Mouse (Mus musculus) neural tube, embryonic 12.5 days (tissue): ENCODE data around the gene Samd5. TPM values are rescaled to one million over a fixed set of nuclear protein-coding genes. Genes with fewer than 3 reads are reported as not detected.

Experiments used
- ATAC-seq: fragments of 200-750 bp; cut with Nextera tagmentation; 2 replicates; pipeline ENCODE4 v1.8.0; 2017; ENCODE audit warnings: low read depth, mild to moderate bottlenecking, moderate TSS enrichment, moderate library complexity; ENCODE audit not compliant: low FRiP score
- H3K27ac ChIP-seq: fragments of 300-500 bp; sonication (generic); 2 replicates; pipeline ENCODE4 v1.5.1; 2016
- H3K27me3 ChIP-seq: fragments of 300-500 bp; sonication (generic); replicated peaks from 2 replicates; pipeline ENCODE4 v1.6.1; 2016; ENCODE audit warnings: mild to moderate bottlenecking
- H3K36me3 ChIP-seq: fragments of 300-500 bp; sonication (generic); 2 replicates; pipeline ENCODE4 v1.6.1; 2016; ENCODE audit warnings: mild to moderate bottlenecking
- H3K4me1 ChIP-seq: fragments of 300-500 bp; sonication (generic); 2 replicates; pipeline ENCODE4 v1.6.1; 2016
- H3K4me2 ChIP-seq: fragments of 300-500 bp; sonication (generic); replicated peaks from 2 replicates; pipeline ENCODE4 v1.6.1; 2016; ENCODE audit warnings: mild to moderate bottlenecking
- H3K4me3 ChIP-seq: fragments of 300-500 bp; sonication (generic); 2 replicates; pipeline ENCODE4 v1.5.1; 2016
- H3K9ac ChIP-seq: fragments of 300-500 bp; sonication (generic); 2 replicates; pipeline ENCODE4 v1.6.1; 2016; ENCODE audit warnings: mild to moderate bottlenecking
- H3K9me3 ChIP-seq: fragments of 300-500 bp; sonication (generic); 2 replicates; pipeline ENCODE4 v1.6.1; 2016; ENCODE audit warnings: mild to moderate bottlenecking
- WGBS: fragments of 180-500 bp; shearing (Covaris S2); methylation state at CpG from one replicate; pipeline ENCODE4 v1.1.7; 2016; 5-methylcytosine and 5-hydroxymethylcytosine counted together
- polyA plus RNA-seq: library from polyadenylated mRNA; unstranded; fragments of >200 nt; fragmentation: Nextera tagmentation; extraction: Ambion mirVana; gene quantifications from 2 replicates; pipeline ENCODE4 v1.2.1, GENCODE M21; 2016

The Samd5 gene
- polyA plus RNA-seq, 1 experiment from 2014 or later: 5.9 TPM

GRCm38 (mm10) chr10:9602845-9603244 lies 72.2 kb downstream of the Samd5 start:
- ATAC-seq: no peak
- no peaks in the 10 kb centered on the region for H3K4me1 ChIP-seq
- H3K4me2 ChIP-seq: no peak overlapping the region
- H3K4me3 ChIP-seq: no peak overlapping the region
- H3K9me3 ChIP-seq: no peaks in the 10 kb centered on the region
- WGBS: 84% methylated on average over 5 of the region's 5 CpGs
- no peak overlapping the region for H3K27ac ChIP-seq
- no peaks in the 10 kb centered on the region for H3K36me3 ChIP-seq
- no peaks in the 10 kb centered on the region for H3K27me3 ChIP-seq
- H3K9ac ChIP-seq: no peak overlapping the region

GRCm38 (mm10) chr10:9602389-9602788 lies 72.6 kb downstream of the Samd5 start:
- Histone ChIP-seq H3K4me1 (no peaks in the 10 kb centered on the region), H3K4me3 (no peak overlapping the region), H3K9me3 (no peaks in the 10 kb centered on the region), H3K9ac (no peak overlapping the region), H3K36me3 (no peaks in the 10 kb centered on the region), H3K27me3 (no peaks in the 10 kb centered on the region), H3K27ac (no peak overlapping the region), H3K4me2 (no peak overlapping the region)
- no peak for ATAC-seq
- 94% methylated on average over 4 of the region's 4 CpGs for WGBS

- Histone ChIP-seq H3K9me3 (no peaks in the 10 kb centered on the region), H3K36me3 (no peaks in the 10 kb centered on the region), H3K4me3 (no peak overlapping the region), H3K4me2 (no peak overlapping the region), H3K4me1 (no peaks in the 10 kb centered on the region), H3K27me3 (no peaks in the 10 kb centered on the region), H3K27ac (no peak overlapping the region), H3K9ac (no peak overlapping the region)
- no peak for ATAC-seq
- 94% methylated on average over 5 of the region's 5 CpGs for WGBS
These were observed 78.8 kb downstream of the Samd5 start for GRCm38 (mm10) chr10:9596228-9596627.

- Histone ChIP-seq H3K4me3 (no peak overlapping the region), H3K36me3 (no peaks in the 10 kb centered on the region), H3K9me3 (no peaks in the 10 kb centered on the region), H3K4me2 (no peak overlapping the region), H3K27me3 (no peaks in the 10 kb centered on the region), H3K9ac (no peak overlapping the region), H3K4me1 (no peaks in the 10 kb centered on the region), H3K27ac (no peak overlapping the region)
- 91% methylated on average over 4 of the region's 4 CpGs for WGBS
- ATAC-seq: no peak
These were observed 80.3 kb downstream of the Samd5 start for GRCm38 (mm10) chr10:9594666-9595065.

GRCm38 (mm10) chr10:9590606-9591005 lies 84.4 kb downstream of the Samd5 start:
- WGBS: 90% methylated on average over 2 of the region's 2 CpGs

GRCm38 (mm10) chr10:9586328-9586727 lies 88.7 kb downstream of the Samd5 start:
- Histone ChIP-seq H3K4me2 (no peak overlapping the region), H3K27me3 (no peaks in the 10 kb centered on the region), H3K9ac (no peak overlapping the region), H3K4me1 (no peaks in the 10 kb centered on the region), H3K4me3 (no peak overlapping the region), H3K9me3 (no peaks in the 10 kb centered on the region), H3K27ac (no peak overlapping the region), H3K36me3 (no peaks in the 10 kb centered on the region)
- no peak for ATAC-seq
- 82% methylated on average over 5 of the region's 5 CpGs for WGBS

More at GRCm38 (mm10) chr10:9590606-9591005, 84.4 kb downstream of the Samd5 start:
- Histone ChIP-seq H3K36me3 (no peaks in the 10 kb centered on the region), H3K4me2 (no peak overlapping the region), H3K27ac (no peak overlapping the region), H3K4me3 (no peak overlapping the region), H3K4me1 (no peaks in the 10 kb centered on the region), H3K9me3 (no peaks in the 10 kb centered on the region), H3K9ac (no peak overlapping the region), H3K27me3 (no peaks in the 10 kb centered on the region)
- ATAC-seq: no peak

- 88% methylated on average over 5 of the region's 5 CpGs for WGBS
- no peak for ATAC-seq
- H3K9me3 ChIP-seq: no peaks in the 10 kb centered on the region
- H3K27me3 ChIP-seq: no peaks in the 10 kb centered on the region
- H3K27ac ChIP-seq: no peak overlapping the region
- no peak overlapping the region for H3K4me2 ChIP-seq
- no peaks in the 10 kb centered on the region for H3K36me3 ChIP-seq
- no peak overlapping the region for H3K4me3 ChIP-seq
- H3K4me1 ChIP-seq: no peaks in the 10 kb centered on the region
- H3K9ac ChIP-seq: no peak overlapping the region
These were observed 95.6 kb downstream of the Samd5 start for GRCm38 (mm10) chr10:9579374-9579773.

- Histone ChIP-seq H3K4me2 (no peak overlapping the region), H3K27ac (no peak overlapping the region), H3K9ac (no peak overlapping the region), H3K4me3 (no peak overlapping the region), H3K36me3 (no peaks in the 10 kb centered on the region), H3K4me1 (no peaks in the 10 kb centered on the region), H3K9me3 (no peaks in the 10 kb centered on the region), H3K27me3 (no peaks in the 10 kb centered on the region)
- WGBS: 29% methylated on average over 4 of the region's 4 CpGs
- peak; percentile 72; the same call in 1 of the 2 replicates for ATAC-seq
These were observed 99.4 kb downstream of the Samd5 start for GRCm38 (mm10) chr10:9575605-9576004.

GRCm38 (mm10) chr10:9574135-9574534 lies 100.9 kb downstream of the Samd5 start:
- no peaks in the 10 kb centered on the region for H3K4me1 ChIP-seq
- H3K36me3 ChIP-seq: no peaks in the 10 kb centered on the region
- no peak for ATAC-seq
- no peak overlapping the region for H3K4me2 ChIP-seq
- no peak overlapping the region for H3K9ac ChIP-seq
- H3K9me3 ChIP-seq: no peaks in the 10 kb centered on the region
- no peak overlapping the region for H3K4me3 ChIP-seq
- H3K27ac ChIP-seq: no peak overlapping the region
- 88% methylated on average over 4 of the region's 4 CpGs for WGBS
- H3K27me3 ChIP-seq: no peaks in the 10 kb centered on the region

Other genes with a start within 250 kb of the Samd5 start
- 7.1 and 8.5 TPM in 2 replicates for gene Stxbp5, start 225.9 kb upstream of the Samd5 start, polyA plus RNA-seq